Mouse (Mus musculus): ENCODE results near the gene Sirt6. TPM values are rescaled to one million over a fixed set of nuclear protein-coding genes. Genes with fewer than 3 reads are reported as not detected.
"Not testable (repeated sequence)": the region's sequence is repeated elsewhere in the genome, so short reads cannot be mapped to it uniquely, and the experiment has no call there.

The Sirt6 gene
- total and polyA plus RNA-seq, 3 experiments: 6.0 to 136 (median 61.0) TPM

DNA sequence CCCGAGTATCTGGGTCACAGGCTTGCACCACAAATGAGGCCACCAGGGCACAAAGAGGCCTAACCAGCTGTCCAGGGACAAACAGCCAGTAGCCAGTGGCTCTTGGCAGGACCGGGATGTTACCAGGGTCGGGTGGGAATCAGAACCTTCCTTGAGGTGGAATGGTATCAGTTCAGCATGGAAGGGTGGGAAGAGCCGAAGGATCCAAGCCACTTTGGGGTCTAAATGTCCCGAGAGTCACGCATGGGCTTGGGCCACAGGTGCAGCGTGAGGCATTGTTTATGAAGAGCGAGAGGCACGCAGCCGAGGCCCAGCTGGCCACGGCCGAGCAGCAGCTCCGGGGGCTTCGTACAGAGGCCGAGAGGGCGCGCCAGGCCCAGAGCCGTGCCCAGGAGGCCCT is 17.1 kb upstream of the Sirt6 start:
- no peak for DNase-seq (ENCODE audit: low spot score)
- no peak for ATAC-seq (ENCODE audit: extremely low read depth, insufficient number of reproducible peaks, low FRiP score, poor library complexity, severe bottlenecking)

DNA sequence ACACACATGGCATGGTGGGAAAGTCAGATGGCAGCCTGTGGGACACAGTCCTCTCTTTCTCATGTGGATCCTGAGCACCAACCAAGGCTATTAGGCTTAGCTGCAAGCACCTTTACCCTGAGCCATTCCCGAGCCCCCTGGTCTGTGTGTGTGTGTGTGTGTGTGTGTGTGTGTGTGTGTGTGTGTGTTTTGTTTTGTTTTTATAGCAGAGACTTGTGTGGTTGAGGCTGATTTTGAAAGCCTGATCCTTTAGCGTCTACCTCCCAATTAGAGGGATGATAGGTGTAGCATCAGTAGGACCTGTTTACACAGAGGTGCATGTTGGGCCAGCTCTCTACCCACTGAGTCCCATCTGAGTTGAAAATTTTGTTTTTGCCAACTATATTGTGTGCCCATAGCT is 16.6 kb upstream of the Sirt6 start:
- no peaks in the 10 kb centered on the region; the same call in 1 of the 2 replicates for H3K27me3 ChIP-seq (ENCODE audit: insufficient read depth, low read length)
- H3K4me1 ChIP-seq (ENCODE audit: insufficient read depth, low read depth, low read length): peaks cover 56% of the 10 kb centered on the region
- TF ChIP-seq TAL1 (conservative IDR thresholded peaks at IDR 0.05; ENCODE audit: low read depth, low read length) (no peak), CTCF (IDR thresholded peaks at IDR 0.05; ENCODE audit: low read depth, low read length) (no peak), GATA1 (IDR thresholded peaks at IDR 0.05; ENCODE audit: borderline replicate concordance, low read length) (no peak), GATA2 (IDR thresholded peaks at IDR 0.05; ENCODE audit: borderline replicate concordance, low read depth, low read length) (no peak), POLR2AphosphoS5 (IDR thresholded peaks at IDR 0.05; ENCODE audit: insufficient replicate concordance, low read depth, low read length) (no peak)
- H3K9me3 ChIP-seq (replicated peaks): no peaks in the 10 kb centered on the region
- peak overlapping the region; percentile 88 for H3K4me3 ChIP-seq (ENCODE audit: low read depth, low read length)
- peaks cover 51% of the 10 kb centered on the region for H3K36me3 ChIP-seq (replicated peaks)
- DNase-seq (ENCODE audit: low spot score): no peak
- no peak for ATAC-seq (ENCODE audit: extremely low read depth, insufficient number of reproducible peaks, low FRiP score, poor library complexity, severe bottlenecking)

More for the DNA sequence above, 17.1 kb upstream of the Sirt6 start:
- peaks cover 45% of the 10 kb centered on the region for H3K36me3 ChIP-seq (replicated peaks)
- no peak for TF ChIP-seq CTCF (IDR thresholded peaks at IDR 0.05; ENCODE audit: low read depth, low read length)
- TF ChIP-seq GATA1 (IDR thresholded peaks at IDR 0.05; ENCODE audit: borderline replicate concordance, low read length): no peak
- TF ChIP-seq GATA2 (IDR thresholded peaks at IDR 0.05; ENCODE audit: borderline replicate concordance, low read depth, low read length): no peak
- TF ChIP-seq TAL1 (conservative IDR thresholded peaks at IDR 0.05; ENCODE audit: low read depth, low read length): no peak
- TF ChIP-seq POLR2AphosphoS5 (IDR thresholded peaks at IDR 0.05; ENCODE audit: insufficient replicate concordance, low read depth, low read length): no peak
- H3K9me3 ChIP-seq (replicated peaks): no peaks in the 10 kb centered on the region
- peaks cover 56% of the 10 kb centered on the region for H3K4me1 ChIP-seq (ENCODE audit: insufficient read depth, low read depth, low read length)
- H3K27me3 ChIP-seq (ENCODE audit: insufficient read depth, low read length): no peaks in the 10 kb centered on the region
- H3K4me3 ChIP-seq (ENCODE audit: low read depth, low read length): peak overlapping the region; percentile 88

DNA sequence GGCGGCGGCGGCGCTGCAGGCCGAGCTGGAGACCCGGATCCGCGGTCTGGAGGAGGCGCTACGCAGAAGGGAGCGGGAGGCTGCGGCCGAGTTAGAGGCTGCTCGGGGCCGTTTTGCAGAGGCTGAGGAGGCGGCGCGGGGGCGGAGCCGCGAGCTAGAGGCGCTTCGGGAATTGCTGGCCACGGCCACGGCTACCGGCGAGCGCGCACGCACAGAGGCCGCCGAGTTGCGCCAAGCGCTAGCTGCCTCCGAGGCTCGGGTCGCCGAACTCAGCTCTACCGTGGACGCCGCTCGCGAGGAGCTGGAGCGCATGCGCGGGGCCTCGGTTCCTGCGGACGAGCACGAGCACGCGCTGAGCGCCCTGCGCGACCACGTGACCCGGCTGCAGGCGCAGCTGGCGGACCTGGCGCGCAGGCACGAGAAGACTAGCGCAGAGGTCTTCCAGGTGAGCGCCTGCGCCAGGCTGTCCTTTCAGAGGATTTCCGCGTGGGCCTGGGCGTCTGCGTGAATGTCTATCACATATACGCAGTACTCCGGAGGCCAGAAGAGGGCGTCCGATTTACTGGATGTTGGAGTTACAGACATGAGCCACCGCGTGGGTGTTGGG is 16.0 kb upstream of the Sirt6 start:
- peaks cover 54% of the 10 kb centered on the region for H3K4me1 ChIP-seq (ENCODE audit: insufficient read depth, low read depth, low read length)
- peaks cover under 1% of the 10 kb centered on the region; the same call in 1 of the 2 replicates for H3K27me3 ChIP-seq (ENCODE audit: insufficient read depth, low read length)
- DNase-seq (ENCODE audit: low spot score) (peak; percentile 89), ATAC-seq (ENCODE audit: extremely low read depth, insufficient number of reproducible peaks, low FRiP score, poor library complexity, severe bottlenecking) (peak; percentile 55)
- no peaks in the 10 kb centered on the region for H3K9me3 ChIP-seq (replicated peaks)
- TF ChIP-seq CTCF (IDR thresholded peaks at IDR 0.05; ENCODE audit: low read depth, low read length) (0 out of 2 replicates have a peak, but pooled peaks have one; percentile 7), GATA1 (IDR thresholded peaks at IDR 0.05; ENCODE audit: borderline replicate concordance, low read length) (no peak)
- peaks cover 55% of the 10 kb centered on the region for H3K36me3 ChIP-seq (replicated peaks)
- peak overlapping the region; percentile 88 for H3K4me3 ChIP-seq (ENCODE audit: low read depth, low read length)

DNA sequence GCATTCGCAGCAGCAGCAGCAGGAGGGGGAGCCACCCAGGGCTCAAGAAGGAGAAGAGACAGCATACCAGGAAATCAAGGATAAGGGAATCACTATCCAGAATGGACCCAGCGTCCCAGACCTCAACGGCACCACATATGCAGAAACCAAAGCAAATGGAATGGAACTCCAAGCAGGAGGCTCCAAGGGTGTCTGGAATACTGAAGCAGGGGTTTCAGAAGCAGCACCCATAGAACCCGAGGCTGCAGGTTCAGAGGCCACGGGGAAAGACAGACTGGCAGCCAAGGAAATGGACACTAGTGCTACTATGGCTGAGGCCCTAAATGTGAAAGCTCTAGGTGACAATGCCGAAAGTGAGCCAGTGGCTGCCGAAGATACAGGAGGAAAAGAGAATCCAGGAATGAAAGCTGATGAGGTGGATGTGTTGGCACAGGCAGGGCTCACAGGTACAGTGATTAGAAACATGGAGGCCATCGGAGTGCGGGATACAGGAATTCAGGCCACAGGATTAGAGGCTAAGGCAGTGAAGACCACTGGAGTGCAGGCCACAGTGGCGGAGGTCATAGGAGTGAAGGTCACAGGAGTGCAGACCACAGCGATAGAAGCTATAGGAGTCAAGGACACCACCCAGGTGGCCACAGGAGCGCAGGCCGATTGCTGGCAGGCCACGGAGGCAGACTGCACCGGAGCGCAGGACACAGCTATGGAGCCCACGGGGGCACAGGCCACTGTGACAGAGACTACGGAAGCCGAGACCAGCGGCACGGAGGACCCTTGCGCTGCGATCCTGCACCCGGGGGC is 15.3 kb upstream of the Sirt6 start:
- Histone ChIP-seq H3K27me3 (ENCODE audit: insufficient read depth, low read length) (peaks cover 2% of the 10 kb centered on the region; the same call in 1 of the 2 replicates), H3K36me3 (replicated peaks) (peaks cover 60% of the 10 kb centered on the region), H3K9me3 (replicated peaks) (no peaks in the 10 kb centered on the region), H3K4me1 (ENCODE audit: insufficient read depth, low read depth, low read length) (peaks cover 54% of the 10 kb centered on the region), H3K4me3 (ENCODE audit: low read depth, low read length) (peak overlapping the region; percentile 88)
- TF ChIP-seq GATA1 (IDR thresholded peaks at IDR 0.05; ENCODE audit: borderline replicate concordance, low read length): no peak
- no peak for TF ChIP-seq POLR2AphosphoS5 (IDR thresholded peaks at IDR 0.05; ENCODE audit: insufficient replicate concordance, low read depth, low read length)
- no peak for TF ChIP-seq CTCF (IDR thresholded peaks at IDR 0.05; ENCODE audit: low read depth, low read length)
- no peak for TF ChIP-seq TAL1 (conservative IDR thresholded peaks at IDR 0.05; ENCODE audit: low read depth, low read length)
- no peak for TF ChIP-seq GATA2 (IDR thresholded peaks at IDR 0.05; ENCODE audit: borderline replicate concordance, low read depth, low read length)
- ATAC-seq (ENCODE audit: extremely low read depth, insufficient number of reproducible peaks, low FRiP score, poor library complexity, severe bottlenecking): no peak
- DNase-seq (ENCODE audit: low spot score): no peak

DNA sequence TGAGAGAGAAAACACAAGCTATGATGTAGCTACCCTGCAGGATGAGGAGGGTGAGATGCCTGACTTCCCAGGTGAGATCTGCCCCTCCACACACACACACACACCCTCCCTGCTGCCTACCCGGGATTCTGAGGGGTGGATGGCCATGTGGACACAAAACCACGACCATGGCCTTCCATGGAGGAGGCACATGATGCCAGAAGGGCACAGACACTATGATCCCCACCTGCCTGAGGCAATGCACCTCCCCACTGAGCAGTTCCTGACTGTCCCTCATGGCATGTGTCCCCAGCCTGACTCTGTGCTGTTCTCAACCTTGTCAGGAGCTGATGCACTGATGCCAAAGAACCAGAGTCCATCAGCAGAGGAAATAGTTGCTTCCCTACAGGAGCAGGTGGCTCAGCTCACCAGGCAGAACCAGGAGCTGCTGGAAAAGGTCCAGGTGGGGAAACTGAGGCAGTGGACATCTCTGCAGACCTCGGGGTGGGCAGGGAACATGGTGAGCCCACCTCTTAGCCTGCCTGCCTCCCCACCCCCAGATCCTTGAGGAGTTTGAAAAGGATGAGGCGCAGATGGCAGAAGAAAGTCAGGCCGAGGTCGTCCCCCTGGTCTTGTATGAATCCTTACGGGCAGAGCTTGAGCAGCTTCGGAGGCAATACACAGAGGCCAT is 14.5 kb upstream of the Sirt6 start:
- H3K4me3 ChIP-seq (ENCODE audit: low read depth, low read length): peak overlapping the region; percentile 88
- ATAC-seq (ENCODE audit: extremely low read depth, insufficient number of reproducible peaks, low FRiP score, poor library complexity, severe bottlenecking) (no peak), DNase-seq (ENCODE audit: low spot score) (no peak)
- TF ChIP-seq CTCF (IDR thresholded peaks at IDR 0.05; ENCODE audit: low read depth, low read length): no peak
- TF ChIP-seq GATA2 (IDR thresholded peaks at IDR 0.05; ENCODE audit: borderline replicate concordance, low read depth, low read length): no peak
- TF ChIP-seq POLR2AphosphoS5 (IDR thresholded peaks at IDR 0.05; ENCODE audit: insufficient replicate concordance, low read depth, low read length): no peak
- no peak for TF ChIP-seq TAL1 (conservative IDR thresholded peaks at IDR 0.05; ENCODE audit: low read depth, low read length)
- H3K4me1 ChIP-seq (ENCODE audit: insufficient read depth, low read depth, low read length): peaks cover 53% of the 10 kb centered on the region
- no peaks in the 10 kb centered on the region for H3K9me3 ChIP-seq (replicated peaks)
- peaks cover 55% of the 10 kb centered on the region for H3K36me3 ChIP-seq (replicated peaks)
- H3K27me3 ChIP-seq (ENCODE audit: insufficient read depth, low read length): peaks cover 2% of the 10 kb centered on the region; the same call in 1 of the 2 replicates

DNA sequence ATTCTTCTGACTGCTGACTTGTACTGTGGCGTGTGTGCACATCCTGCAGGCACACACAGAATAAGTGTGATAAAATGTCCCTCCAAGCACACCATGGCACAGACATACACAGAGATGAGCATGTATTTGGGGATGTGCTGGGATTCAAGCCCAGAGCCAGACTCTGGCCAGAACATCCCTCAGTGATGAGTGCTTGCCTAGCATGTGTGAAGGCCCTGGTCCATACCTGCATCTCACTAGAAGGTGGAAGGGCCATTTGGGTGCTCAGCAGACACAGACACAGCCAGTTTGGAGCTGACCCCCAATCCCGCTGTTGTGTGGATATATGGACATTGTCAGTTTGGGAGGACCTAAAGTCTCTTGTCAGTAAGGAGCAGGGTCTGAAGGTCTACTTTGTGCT is 14.0 kb upstream of the Sirt6 start:
- peaks cover 53% of the 10 kb centered on the region for H3K4me1 ChIP-seq (ENCODE audit: insufficient read depth, low read depth, low read length)
- H3K9me3 ChIP-seq (replicated peaks): no peaks in the 10 kb centered on the region
- ATAC-seq (ENCODE audit: extremely low read depth, insufficient number of reproducible peaks, low FRiP score, poor library complexity, severe bottlenecking): no peak
- no peak for DNase-seq (ENCODE audit: low spot score)
- H3K27me3 ChIP-seq (ENCODE audit: insufficient read depth, low read length): peaks cover 2% of the 10 kb centered on the region; the same call in 1 of the 2 replicates
- TF ChIP-seq CTCF (IDR thresholded peaks at IDR 0.05; ENCODE audit: low read depth, low read length): no peak
- no peak for TF ChIP-seq GATA1 (IDR thresholded peaks at IDR 0.05; ENCODE audit: borderline replicate concordance, low read length)
- TF ChIP-seq TAL1 (conservative IDR thresholded peaks at IDR 0.05; ENCODE audit: low read depth, low read length): no peak
- TF ChIP-seq GATA2 (IDR thresholded peaks at IDR 0.05; ENCODE audit: borderline replicate concordance, low read depth, low read length): no peak
- TF ChIP-seq POLR2AphosphoS5 (IDR thresholded peaks at IDR 0.05; ENCODE audit: insufficient replicate concordance, low read depth, low read length): no peak
- no peak overlapping the region for H3K4me3 ChIP-seq (ENCODE audit: low read depth, low read length)
- peaks cover 50% of the 10 kb centered on the region for H3K36me3 ChIP-seq (replicated peaks)

DNA sequence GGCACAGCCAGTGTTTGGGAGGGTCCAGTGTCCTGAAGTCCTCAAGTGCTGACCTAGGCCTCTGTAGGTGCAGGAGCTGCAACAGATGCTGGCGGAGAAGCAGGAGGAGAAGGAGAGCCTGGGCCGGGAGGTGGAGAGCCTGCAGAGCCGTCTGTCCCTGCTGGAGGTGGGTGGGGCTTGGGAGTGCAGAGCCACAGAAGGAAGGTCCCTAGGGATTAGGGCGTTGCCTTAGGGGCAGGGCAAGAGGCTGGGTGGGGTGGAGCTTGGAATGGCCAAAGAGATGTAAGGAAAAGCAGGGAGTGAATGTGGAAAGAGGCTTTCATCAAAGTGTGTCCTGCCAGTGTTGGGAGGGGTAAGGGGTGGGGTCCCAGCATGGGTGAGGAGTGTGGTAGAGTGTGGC is 13.2 kb upstream of the Sirt6 start:
- not testable (repeated sequence) for H3K27me3 ChIP-seq (ENCODE audit: insufficient read depth, low read length); H3K4me3 ChIP-seq (ENCODE audit: low read depth, low read length); H3K9me3 ChIP-seq (replicated peaks); ATAC-seq (ENCODE audit: extremely low read depth, insufficient number of reproducible peaks, low FRiP score, poor library complexity, severe bottlenecking); DNase-seq (ENCODE audit: low spot score)
- peaks cover 43% of the 10 kb centered on the region for H3K36me3 ChIP-seq (replicated peaks)
- peaks cover 55% of the 10 kb centered on the region for H3K4me1 ChIP-seq (ENCODE audit: insufficient read depth, low read depth, low read length)

Measured in G1E (cell line).